Mouse (Mus musculus) heart, postnatal 10 days (tissue): ENCODE measurements at regions not wholly inside any gene's neighbourhood (a gene's known extent, or its start where the extent isn't known, plus 50 kb on each side); places are given as distances from the start of the nearest gene placed in this dataset.

Source experiments
- DNase-seq, 2 experiments: peaks; one replicate each; pipeline ENCODE4 v3.0.0; 2021
- intact Hi-C: fragments of 180-260 bp; cut with DNase I; formaldehyde crosslinking; loops from one replicate; pipeline ENCODE4 v1.15.1; 2025

- no peak for DNase-seq
- intact Hi-C loops, result no loop called here
Measured at GRCm38 (mm10) chr13:107260274-107260673, 238.3 kb upstream of the Kif2a start.

GRCm38 (mm10) chr13:107247792-107248505 is 226.0 kb upstream of the Kif2a start:
- intact Hi-C loops, result no loop called here
- no peak for DNase-seq

GRCm38 (mm10) chr13:107246956-107247751 is 225.2 kb upstream of the Kif2a start:
- intact Hi-C loops, result no loop called here
- DNase-seq, result no peak

GRCm38 (mm10) chr13:107244173-107244572 is 222.2 kb upstream of the Kif2a start:
- no peak for DNase-seq
- intact Hi-C loops, result no loop called here

- intact Hi-C loops, result no loop called here
- no peak for DNase-seq
Measured at GRCm38 (mm10) chr13:107239035-107239387, 217.1 kb upstream of the Kif2a start.

- DNase-seq, result no peak
- intact Hi-C loops, result no loop called here
Measured at GRCm38 (mm10) chr13:107238364-107239034, 216.6 kb upstream of the Kif2a start.

GRCm38 (mm10) chr13:107219456-107219855 is 197.5 kb upstream of the Kif2a start:
- intact Hi-C loops, result no loop called here

GRCm38 (mm10) chr13:107218351-107218750 is 196.4 kb upstream of the Kif2a start:
- intact Hi-C loops, result no loop called here
- no peak for DNase-seq

More at GRCm38 (mm10) chr13:107219456-107219855, 197.5 kb upstream of the Kif2a start:
- DNase-seq, result no peak

GRCm38 (mm10) chr13:107217825-107218224 is 195.9 kb upstream of the Kif2a start:
- no peak for DNase-seq
- intact Hi-C loops, result no loop called here

- intact Hi-C loops, result no loop called here
- no peak for DNase-seq
Measured at GRCm38 (mm10) chr13:107213281-107213680, 191.4 kb upstream of the Kif2a start.

GRCm38 (mm10) chr13:107210676-107211075 is 188.8 kb upstream of the Kif2a start:
- intact Hi-C loops, result no loop called here
- DNase-seq, result no peak

GRCm38 (mm10) chr13:107207354-107208181 is 185.6 kb upstream of the Kif2a start:
- intact Hi-C loops, result no loop called here
- peak; percentile 54 to 59 for DNase-seq

- intact Hi-C loops, result no loop called here
- no peak for DNase-seq
Measured at GRCm38 (mm10) chr13:107199875-107200274, 177.9 kb upstream of the Kif2a start.

- no peak for DNase-seq
- intact Hi-C loops, result no loop called here
Measured at GRCm38 (mm10) chr13:107193426-107193825, 171.5 kb upstream of the Kif2a start.

GRCm38 (mm10) chr13:107187258-107187878 is 165.4 kb upstream of the Kif2a start:
- intact Hi-C loops, result no loop called here
- DNase-seq, result no peak

- peak; percentile 48 to 63 for DNase-seq
- intact Hi-C loops, result loop anchor here (1.0 kb wide), 1 partner anchor 969 kb away; no protein-coding TSS in a partner anchor
Measured at GRCm38 (mm10) chr13:107182544-107182943, 160.6 kb upstream of the Kif2a start.

GRCm38 (mm10) chr13:107179551-107179950 is 157.6 kb upstream of the Kif2a start:
- DNase-seq, result no peak

GRCm38 (mm10) chr13:107177595-107177994 is 155.7 kb upstream of the Kif2a start:
- intact Hi-C loops, result no loop called here
- no peak for DNase-seq

More at GRCm38 (mm10) chr13:107179551-107179950, 157.6 kb upstream of the Kif2a start:
- intact Hi-C loops, result no loop called here

- DNase-seq, result no peak
Measured at GRCm38 (mm10) chr13:107175891-107176290, 154.0 kb upstream of the Kif2a start.

GRCm38 (mm10) chr13:107168599-107169149 is 146.7 kb upstream of the Kif2a start:
- intact Hi-C loops, result no loop called here
- peak; percentile 44 to 49 for DNase-seq

More at GRCm38 (mm10) chr13:107175891-107176290, 154.0 kb upstream of the Kif2a start:
- intact Hi-C loops, result no loop called here
